Mouse (Mus musculus) activated CD4-positive, CD25-positive, alpha-beta regulatory T cell, adult 4 months (primary cell): ENCODE results near the gene Focad. TPM values are rescaled to one million over a fixed set of nuclear protein-coding genes. Genes with fewer than 3 reads are reported as not detected.

ENCODE experiments used
- polyA plus RNA-seq, 2 experiments: library from polyadenylated mRNA; unstranded; fragments of 100-300 nt; shearing (Covaris generic); gene quantifications; one replicate each; pipeline ENCODE4 v1.2.1; 2017

The Focad gene
- polyA plus RNA-seq, 2 experiments from 2014 or later, result 11.2 to 15.4 TPM

Other genes with a start within 250 kb of the Focad start
- gene Mllt3, start 61.3 kb upstream of the Focad start, polyA plus RNA-seq, result 100 to 1,000 TPM; 100 to 106 TPM